In the genomic region with DNA sequence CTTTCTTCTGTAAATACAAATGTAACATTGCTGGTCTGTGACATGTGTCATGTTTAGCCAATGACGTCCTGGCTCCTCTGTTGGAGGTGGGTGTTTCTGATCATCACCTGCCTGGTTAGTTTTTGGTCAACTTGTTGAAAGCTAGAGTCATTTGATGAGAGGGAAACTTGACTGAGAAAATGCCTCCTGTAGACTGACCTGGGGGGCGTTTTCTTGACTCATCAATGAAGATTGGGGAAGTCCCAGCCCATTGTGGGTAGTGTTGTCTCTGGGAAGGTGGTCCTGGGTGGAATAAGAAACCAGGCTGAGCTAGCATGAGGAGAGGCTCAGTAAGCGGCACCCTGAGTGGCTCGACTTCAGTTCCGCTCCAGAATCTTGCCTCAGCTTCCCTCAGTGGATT, we compare ENCODE assay signal across 31 mouse cellular contexts.
"Had no signal": no experiment of that assay in that cellular context is flagged by ENCODE, and none has a peak within 500 bp of the region (broad histone marks: within the 10 kb centered on the region; RNA-seq: fewer than 3 reads in every experiment).

No protein-coding gene starts in this region.

- DNase-seq: left cerebral cortex, postnatal 4 days; liver; liver, embryonic 13.5 days; liver, postnatal 0 days; lung, adult 18-20 months; lung, adult 2 months; lung, embryonic 14.5 days; lung, postnatal 10 days; lung, postnatal 14 days; lung, postnatal 36 days; lung, postnatal 4 days; midbrain, embryonic 14.5 days had no signal

- H3K36me3 ChIP-seq: liver, embryonic 12.5 days; liver, embryonic 13.5 days; liver, embryonic 15.5 days; lung, embryonic 15.5 days; midbrain, embryonic 15.5 days had no signal

- ATAC-seq: liver, embryonic 12.5 days; liver, postnatal 0 days; lung, postnatal 0 days; midbrain, embryonic 13.5 days; midbrain, embryonic 15.5 days; midbrain, embryonic 16.5 days had no signal

- H3K9ac ChIP-seq: limb, embryonic 12.5 days; limb, embryonic 13.5 days; limb, embryonic 15.5 days; liver, embryonic 12.5 days; liver, embryonic 13.5 days; liver, embryonic 14.5 days; liver, embryonic 15.5 days; liver, postnatal 0 days; lung, embryonic 14.5 days; lung, embryonic 15.5 days; midbrain, embryonic 12.5 days; midbrain, embryonic 13.5 days; midbrain, embryonic 15.5 days had no signal

- H3K27ac ChIP-seq: limb, embryonic 10.5 days; limb, embryonic 12.5 days; limb, embryonic 13.5 days; limb, embryonic 15.5 days; liver, embryonic 12.5 days; liver, embryonic 13.5 days; liver, embryonic 14.5 days; liver, embryonic 15.5 days; lung, embryonic 15.5 days; macrophage; midbrain, embryonic 10.5 days; midbrain, embryonic 12.5 days; midbrain, embryonic 13.5 days; midbrain, embryonic 15.5 days had no signal

- H3K4me3 ChIP-seq: limb, embryonic 10.5 days; limb, embryonic 12.5 days; limb, embryonic 13.5 days; limb, embryonic 15.5 days; liver, embryonic 12.5 days; liver, embryonic 13.5 days; liver, embryonic 15.5 days; lung, embryonic 15.5 days; megakaryocyte, embryonic 14.5 days; midbrain, embryonic 10.5 days; midbrain, embryonic 12.5 days; midbrain, embryonic 13.5 days; midbrain, embryonic 15.5 days; myocyte had no signal

- H3K4me2 ChIP-seq: limb, embryonic 12.5 days; limb, embryonic 13.5 days; limb, embryonic 15.5 days; liver, embryonic 11.5 days; liver, embryonic 12.5 days; liver, embryonic 13.5 days; liver, embryonic 15.5 days; lung, embryonic 14.5 days; lung, embryonic 15.5 days; midbrain, embryonic 11.5 days; midbrain, embryonic 12.5 days; midbrain, embryonic 13.5 days; midbrain, embryonic 15.5 days had no signal

- H3K9me3 ChIP-seq: limb, embryonic 10.5 days; limb, embryonic 12.5 days; limb, embryonic 13.5 days; limb, embryonic 15.5 days; liver, embryonic 12.5 days; liver, embryonic 13.5 days; liver, embryonic 15.5 days; lung, embryonic 15.5 days; megakaryocyte, embryonic 14.5 days; midbrain, embryonic 10.5 days; midbrain, embryonic 12.5 days; midbrain, embryonic 13.5 days; midbrain, embryonic 15.5 days had no signal

- H3K27me3 ChIP-seq: limb, embryonic 12.5 days; limb, embryonic 13.5 days; limb, embryonic 15.5 days; liver, embryonic 12.5 days; liver, embryonic 13.5 days; liver, embryonic 15.5 days; lung, embryonic 15.5 days; megakaryocyte, embryonic 14.5 days; midbrain, embryonic 12.5 days; midbrain, embryonic 13.5 days; midbrain, embryonic 15.5 days had no signal

- H3K4me1 ChIP-seq: liver, embryonic 12.5 days; liver, embryonic 13.5 days; liver, embryonic 15.5 days; lung, embryonic 15.5 days; midbrain, embryonic 12.5 days; midbrain, embryonic 13.5 days; midbrain, embryonic 15.5 days had no signal
